Mouse (Mus musculus) liver, postnatal 0 days (tissue): ENCODE measurements around the gene BC029722.

Experiments
- CTCF ChIP-seq: sonication (generic); IDR thresholded peaks from 2 replicates; pipeline ENCODE4 v1.5.1; 2016; ENCODE audit warnings: antibody characterized with exemption, low read depth
- EP300 ChIP-seq: IDR thresholded peaks from 2 replicates; pipeline ENCODE4 v1.6.1; 2016; ENCODE audit warnings: antibody characterized with exemption, low read depth, mild to moderate bottlenecking

DNA sequence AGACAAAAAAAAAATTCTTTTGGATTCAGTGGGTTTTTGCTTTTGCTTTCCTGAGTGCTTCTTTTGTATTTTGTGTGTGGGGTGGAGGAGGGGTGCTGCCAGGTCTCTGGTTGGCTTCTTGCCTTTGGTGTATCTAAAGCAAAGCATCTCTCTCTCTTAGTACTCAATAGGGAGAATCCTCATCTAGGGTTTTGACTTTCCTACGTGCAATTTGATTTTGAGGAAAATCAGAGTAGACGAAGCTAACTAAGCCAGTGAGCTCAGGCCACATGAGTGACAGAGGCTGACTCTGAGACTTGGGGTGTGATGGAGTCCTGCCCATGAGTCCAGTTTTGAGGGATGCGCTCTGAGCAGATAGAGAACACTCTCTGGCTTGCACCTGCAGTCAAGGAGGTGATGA is 39.7 kb downstream of the BC029722 start:
- TF ChIP-seq CTCF = no peak
- no peak for TF ChIP-seq EP300
